Mouse (Mus musculus) activated CD4-positive, CD25-positive, alpha-beta regulatory T cell, adult 4 months (primary cell): Measurements from ENCODE around the gene Ttc25. TPM values are rescaled to one million over a fixed set of nuclear protein-coding genes. Genes with fewer than 3 reads are reported as not detected.

Experiments
- ATAC-seq: one replicate; pipeline ENCODE4 v1.8.0; 2017
- polyA plus RNA-seq, 2 experiments: library from polyadenylated mRNA; unstranded; fragments of 100-300 nt; shearing (Covaris generic); gene quantifications; one replicate each; pipeline ENCODE4 v1.2.1; 2017

Gene Ttc25
- under 1 TPM in 1 of 2 experiments, not detected in 1; 0.15 TPM for polyA plus RNA-seq

GRCm38 (mm10) chr11:100544832-100545745 lies at the start of gene Ttc25:
Gene Ttc25 (plus strand): TSS chr11:100545607.
- peak; percentile 91 for ATAC-seq

- no peak for ATAC-seq
These were observed 45.2 kb upstream of the Ttc25 start for GRCm38 (mm10) chr11:100500241-100500640.

GRCm38 (mm10) chr11:100500651-100501050 lies 44.8 kb upstream of the Ttc25 start:
- no peak for ATAC-seq

- ATAC-seq, result no peak
These were observed 44.1 kb upstream of the Ttc25 start for GRCm38 (mm10) chr11:100501321-100501720.

DNA sequence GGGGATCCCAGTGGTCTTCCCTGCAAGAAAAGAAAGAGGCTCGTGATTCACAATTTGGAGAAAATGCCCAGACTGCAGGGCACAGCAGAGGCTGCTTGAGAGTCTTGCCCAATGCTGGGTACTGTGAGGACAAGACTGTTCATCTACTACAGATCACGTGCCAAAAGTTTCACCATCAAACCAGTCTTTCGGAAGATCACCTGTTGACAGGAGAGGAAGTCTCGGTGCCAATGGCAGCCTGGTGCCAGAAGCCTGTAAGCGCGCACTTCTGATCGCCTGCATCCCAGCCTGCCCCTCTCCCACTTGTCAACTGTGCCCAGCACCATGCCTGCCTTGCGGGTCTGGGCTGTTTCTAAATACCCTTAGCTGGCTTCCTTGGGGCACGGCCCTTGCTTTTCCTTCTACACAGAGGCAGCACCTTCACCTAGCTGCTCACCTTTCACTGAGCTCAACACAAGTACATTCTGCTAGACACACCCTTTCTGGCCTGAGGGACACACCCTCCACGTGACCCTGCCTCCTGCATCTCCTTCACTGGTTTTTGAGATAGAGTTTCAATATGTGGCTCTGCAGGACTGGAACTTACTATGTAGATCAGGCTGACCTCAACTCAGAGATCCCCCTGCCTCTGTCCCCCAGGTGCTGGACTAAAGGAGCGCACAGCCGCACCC lies 40.3 kb upstream of the Ttc25 start:
- ATAC-seq, result no peak

GRCm38 (mm10) chr11:100505997-100506396 lies 39.4 kb upstream of the Ttc25 start:
- ATAC-seq, result no peak

DNA sequence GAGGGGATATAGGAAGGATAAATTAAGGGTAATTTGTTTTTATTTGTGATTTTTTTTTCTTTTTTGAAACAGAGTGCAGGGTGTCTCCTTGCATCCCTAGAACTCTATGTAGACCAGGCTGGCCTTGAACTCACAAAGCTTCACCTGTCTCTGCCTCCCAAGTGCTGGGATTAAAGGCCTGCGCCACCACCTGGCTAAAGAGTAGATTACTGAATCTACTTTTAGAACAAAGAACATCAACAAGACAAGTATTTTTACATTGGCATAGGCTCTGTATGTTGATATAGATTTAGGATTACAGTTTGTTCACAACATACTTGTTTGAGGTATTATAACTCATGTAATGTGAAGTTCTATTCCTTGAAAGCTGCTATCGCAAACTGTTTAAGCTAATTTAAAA lies 34.9 kb upstream of the Ttc25 start:
- no peak for ATAC-seq

- ATAC-seq, result no peak
These were observed 33.0 kb upstream of the Ttc25 start for GRCm38 (mm10) chr11:100512384-100512783.

DNA sequence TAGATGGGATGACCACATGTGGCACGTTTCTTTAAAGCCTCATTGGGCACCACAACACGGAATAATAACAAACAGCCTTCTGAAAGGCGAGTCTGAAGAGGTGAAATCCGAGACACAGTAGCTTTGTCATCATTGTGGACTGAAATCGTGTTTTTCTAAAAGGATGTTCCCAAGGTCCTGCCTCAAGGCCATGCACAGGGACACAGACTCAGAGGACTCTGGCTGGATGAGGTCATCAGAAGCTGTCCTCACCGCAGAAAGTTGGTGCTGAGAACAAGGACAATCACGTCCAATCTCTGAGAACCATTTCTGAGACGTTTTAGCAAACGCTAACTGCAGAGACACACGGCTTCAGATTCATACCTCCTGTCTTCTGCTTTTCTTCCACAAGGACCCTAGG lies 31.7 kb upstream of the Ttc25 start:
- ATAC-seq, result no peak

DNA sequence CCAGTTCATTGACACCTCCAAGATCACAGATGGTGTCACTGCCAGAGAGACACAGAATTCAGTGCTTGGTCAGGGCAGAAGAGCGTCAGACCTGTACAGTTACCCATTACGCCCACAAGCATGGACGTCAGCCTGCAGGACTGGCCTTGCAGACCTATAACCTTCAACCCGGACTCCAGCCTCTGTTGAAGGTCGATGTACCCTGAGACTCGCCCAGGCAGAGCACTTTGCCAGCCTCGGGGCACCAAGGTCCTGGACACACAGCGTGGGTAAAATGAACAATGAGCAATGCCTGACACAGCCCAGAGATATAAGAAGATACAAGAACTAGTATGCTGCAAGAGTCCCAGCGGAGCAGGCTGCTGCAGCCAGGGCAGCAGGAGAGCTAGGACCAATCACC lies 30.3 kb upstream of the Ttc25 start:
- no peak for ATAC-seq

GRCm38 (mm10) chr11:100515789-100516188 lies 29.6 kb upstream of the Ttc25 start:
- no peak for ATAC-seq

DNA sequence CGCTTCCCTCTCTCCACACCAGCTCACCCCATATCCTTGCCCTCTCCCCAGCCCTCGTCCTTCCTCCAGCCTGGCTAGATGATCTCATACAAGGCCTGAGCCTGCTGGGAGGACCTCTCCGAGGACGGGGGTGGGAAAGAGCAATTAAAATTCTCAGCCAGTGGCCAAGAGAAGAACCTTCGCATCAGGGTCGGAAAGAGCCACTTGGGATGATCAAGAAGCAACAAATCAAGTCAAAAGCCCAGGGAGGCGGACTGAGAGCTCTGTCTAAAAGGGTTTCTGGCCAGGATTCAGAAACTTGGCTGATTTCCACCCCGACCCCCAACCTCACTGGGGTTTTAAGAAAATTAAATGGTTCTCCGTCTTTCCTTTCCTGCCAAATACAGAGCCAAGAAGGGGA lies 29.1 kb upstream of the Ttc25 start:
- ATAC-seq, result no peak

DNA sequence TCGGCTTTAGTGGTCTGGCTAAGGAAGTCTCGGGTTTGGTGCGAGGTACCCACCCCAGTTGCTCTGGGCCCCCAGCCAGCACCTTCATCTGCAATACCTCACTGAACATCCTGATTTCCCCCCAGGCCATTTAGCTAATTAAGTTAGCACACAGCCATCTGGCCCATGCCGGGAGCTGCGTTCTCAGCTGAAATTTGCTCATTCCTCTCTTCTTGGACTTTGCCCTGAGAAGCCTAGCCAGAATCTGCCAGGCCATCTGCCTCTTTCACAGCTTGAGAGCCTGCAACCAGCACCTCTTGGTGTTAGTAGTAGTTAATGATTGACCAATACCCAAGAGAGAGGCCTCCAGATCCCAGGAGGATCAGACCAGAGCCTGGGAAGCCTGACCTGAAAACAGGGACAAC lies 27.2 kb upstream of the Ttc25 start:
- ATAC-seq, result no peak

DNA sequence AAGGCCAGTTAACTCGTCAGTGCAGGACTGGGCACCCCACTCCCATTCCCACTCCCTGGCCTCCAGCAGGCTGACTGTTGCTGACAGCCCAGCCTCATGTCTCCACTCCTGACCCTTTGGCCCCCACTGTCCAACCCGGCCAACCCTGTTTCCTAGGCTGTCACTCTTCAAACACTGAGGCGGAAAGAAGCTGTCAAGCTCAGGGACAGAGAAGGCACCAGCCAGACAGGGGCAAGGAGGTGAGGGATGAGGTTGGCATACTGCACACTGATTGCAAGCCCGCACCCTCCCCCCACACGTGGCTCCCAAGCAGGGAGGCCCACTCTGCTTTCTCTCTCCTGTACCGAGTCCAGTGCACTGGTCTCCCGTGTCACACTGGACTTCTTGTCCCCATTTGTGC lies 26.2 kb upstream of the Ttc25 start:
- ATAC-seq, result no peak

DNA sequence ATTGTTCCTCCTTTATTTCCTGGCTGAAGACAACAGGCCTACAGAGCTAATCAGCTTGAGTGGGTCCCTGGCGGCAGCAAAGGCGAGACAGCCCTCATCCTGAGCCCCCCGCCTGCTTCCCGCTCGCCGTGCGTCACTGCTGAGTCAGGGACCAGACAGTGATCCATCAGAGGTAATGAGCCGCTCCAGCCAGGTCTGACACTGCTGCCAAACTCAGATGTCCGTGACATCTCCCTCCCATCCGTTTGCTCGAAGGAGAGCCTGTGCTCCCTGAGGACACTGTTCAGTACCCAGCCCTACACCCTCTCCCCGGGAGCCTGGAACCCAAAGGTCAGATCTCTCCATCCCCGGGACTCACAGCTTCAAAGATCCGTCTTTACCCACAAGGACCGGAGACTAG lies 24.6 kb upstream of the Ttc25 start:
- ATAC-seq, result no peak

DNA sequence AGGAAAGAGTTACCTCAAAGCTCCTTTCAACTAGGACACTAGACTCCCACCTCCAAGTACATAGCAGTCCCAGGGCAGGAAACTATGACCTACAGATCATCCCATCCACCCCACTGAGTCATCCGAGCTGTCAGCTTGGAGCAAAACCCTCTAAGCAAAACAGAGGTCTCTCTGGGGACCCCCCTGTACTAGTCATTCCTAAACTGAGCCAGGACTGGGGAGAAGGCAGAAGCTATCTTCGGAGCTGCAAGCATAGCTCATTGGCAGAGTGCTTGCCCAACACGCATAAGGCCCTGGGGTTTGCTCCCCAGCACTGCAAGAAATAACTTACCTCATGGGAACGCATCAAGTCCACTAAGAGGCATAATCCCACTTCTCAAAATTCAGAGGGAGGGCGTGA lies 21.0 kb upstream of the Ttc25 start:
- ATAC-seq, result no peak

GRCm38 (mm10) chr11:100524987-100525630 lies 20.3 kb upstream of the Ttc25 start:
- ATAC-seq, result no peak

DNA sequence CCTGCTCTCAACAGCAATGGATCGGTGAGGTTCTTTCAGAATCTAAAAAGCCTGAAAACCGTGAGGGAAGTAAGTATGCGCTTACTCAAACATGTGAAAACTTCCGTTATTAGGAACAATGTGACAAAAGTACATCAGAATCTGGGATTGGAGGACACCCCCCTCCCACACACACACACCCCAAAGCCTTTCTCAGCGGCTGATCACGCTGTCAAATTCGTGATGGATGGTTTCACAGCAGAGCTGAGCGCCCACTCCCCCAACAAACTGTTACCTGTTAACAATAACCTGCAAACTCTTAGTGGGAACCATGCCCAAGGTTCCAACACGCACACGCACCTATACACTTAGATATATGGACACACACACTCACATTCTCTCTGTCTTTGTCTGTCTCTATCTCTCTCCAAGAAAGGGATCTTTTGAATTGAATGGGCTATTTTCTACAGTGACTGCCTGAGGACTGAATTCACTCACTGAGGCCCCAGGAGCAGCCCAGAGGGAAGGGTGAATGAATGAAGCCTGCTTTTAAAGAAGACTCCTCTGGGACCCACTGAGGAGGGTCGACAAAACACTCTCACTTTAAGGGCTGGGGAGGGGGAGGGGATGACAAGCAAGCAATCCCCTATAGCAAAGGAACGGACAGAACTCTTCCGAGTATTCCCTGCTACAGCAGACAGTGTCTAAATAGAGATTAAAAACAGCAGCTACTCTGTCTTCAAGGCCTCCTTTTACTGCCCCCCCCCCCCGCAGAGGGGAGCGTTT lies 19.2 kb upstream of the Ttc25 start:
- no peak for ATAC-seq

DNA sequence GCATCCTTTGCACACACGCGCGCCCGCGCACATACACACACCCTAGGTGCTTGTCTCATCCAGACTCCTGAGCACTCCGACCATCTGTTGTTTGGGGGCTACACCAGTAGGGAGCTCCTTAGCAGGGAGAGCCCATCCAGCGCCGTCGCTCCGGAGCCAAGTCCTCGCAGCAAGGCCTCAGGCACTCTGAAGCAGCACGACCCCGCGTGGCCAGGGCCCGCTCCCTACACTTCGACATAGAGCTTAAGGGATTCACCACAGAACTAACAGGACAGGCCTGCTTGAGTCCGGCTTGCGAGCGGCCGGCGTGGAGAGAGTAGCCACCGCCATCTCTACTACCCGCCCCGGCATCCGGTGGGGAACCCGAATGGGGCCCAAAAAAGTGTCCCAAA lies 18.3 kb upstream of the Ttc25 start:
- peak; percentile 8 for ATAC-seq

GRCm38 (mm10) chr11:100527458-100528374 lies 17.7 kb upstream of the Ttc25 start, which contains the start of gene Acly:
Gene Acly (minus strand): TSS chr11:100528000.
- peak; percentile 97 for ATAC-seq

DNA sequence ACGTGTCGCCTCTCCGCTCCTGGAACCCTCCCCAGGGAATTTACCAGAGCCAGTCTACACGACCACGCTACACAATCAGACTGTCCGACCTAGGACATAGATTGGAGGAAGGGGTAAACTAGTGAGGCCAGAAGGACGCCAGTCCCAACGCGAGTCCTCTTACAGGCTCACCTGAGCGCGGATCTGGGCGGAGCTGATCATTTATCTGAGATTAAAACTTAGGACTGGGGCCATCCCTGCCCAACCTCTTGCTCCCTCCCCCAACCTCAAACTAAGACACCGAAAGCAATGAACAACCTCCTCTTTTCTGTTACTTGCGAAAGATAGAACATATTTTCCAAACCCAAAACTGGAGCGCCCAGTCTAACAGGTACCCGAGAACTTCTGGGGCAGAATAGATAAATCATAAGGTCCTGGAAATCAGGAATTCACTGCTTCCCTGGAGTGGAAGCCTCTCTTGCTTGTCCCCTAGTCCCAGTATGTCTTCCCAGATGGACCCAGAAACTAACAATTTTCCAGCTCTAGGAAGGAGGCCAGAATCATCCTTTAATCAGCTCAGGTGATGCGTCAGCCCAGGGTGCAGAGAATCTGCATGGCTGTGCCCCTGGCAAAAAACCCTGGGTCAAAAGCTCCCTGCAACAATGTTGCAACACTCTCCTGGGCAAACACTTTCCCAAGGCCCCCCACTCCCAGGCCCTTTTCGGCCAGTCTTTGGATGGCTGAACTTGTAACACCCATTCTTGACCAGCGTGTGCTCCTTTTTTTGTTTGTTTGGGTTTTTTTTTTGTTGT lies 16.8 kb upstream of the Ttc25 start:
- no peak for ATAC-seq
